Mouse (Mus musculus): ENCODE measurements around the gene Trim38.

Trim38 gene

GRCm38 (mm10) chr13:23746201-23747080 lies 23.3 kb upstream of the Trim38 start, which contains the start of gene Hist1h2bb:
TSS of gene Hist1h2bb (plus strand) at chr13:23746734.
- DNase-seq (ENCODE audit: low spot score): peak; percentile 67

- DNase-seq (ENCODE audit: low spot score): no peak
These were observed 22.4 kb upstream of the Trim38 start for GRCm38 (mm10) chr13:23747081-23747891.

- no peak for DNase-seq (ENCODE audit: low spot score)
These were observed 21.8 kb upstream of the Trim38 start for GRCm38 (mm10) chr13:23747892-23748288.

- no peak for DNase-seq (ENCODE audit: low spot score)
These were observed 20.1 kb upstream of the Trim38 start for GRCm38 (mm10) chr13:23749563-23750121.

GRCm38 (mm10) chr13:23750839-23751477 lies 18.8 kb upstream of the Trim38 start, which contains the start of gene Hist1h2ab:
TSS of gene Hist1h2ab (plus strand) at chr13:23751126.
- peak; percentile 55 for DNase-seq (ENCODE audit: low spot score)

- no peak for DNase-seq (ENCODE audit: low spot score)
These were observed 18.2 kb upstream of the Trim38 start for GRCm38 (mm10) chr13:23751478-23751956.

- peak; percentile 83 for DNase-seq (ENCODE audit: low spot score)
These were observed 17.5 kb upstream of the Trim38 start, which contains the start of gene Hist1h3b for GRCm38 (mm10) chr13:23752067-23752741. TSS of gene Hist1h3b (plus strand) at chr13:23752267.

- DNase-seq (ENCODE audit: low spot score): no peak
These were observed 17.0 kb upstream of the Trim38 start for GRCm38 (mm10) chr13:23752742-23753172.

- DNase-seq (ENCODE audit: low spot score): no peak
These were observed 16.2 kb upstream of the Trim38 start for GRCm38 (mm10) chr13:23753314-23754078.

GRCm38 (mm10) chr13:23755000-23755399 lies 14.7 kb upstream of the Trim38 start:
- DNase-seq (ENCODE audit: low spot score): no peak

- peak; percentile 75 for DNase-seq (ENCODE audit: low spot score)
These were observed 12.9 kb upstream of the Trim38 start, which contains the start of gene Hist1h4b for GRCm38 (mm10) chr13:23756790-23757189. TSS of gene Hist1h4b (plus strand) at chr13:23757013.

GRCm38 (mm10) chr13:23757211-23757773 lies 12.4 kb upstream of the Trim38 start:
- DNase-seq (ENCODE audit: low spot score): no peak

- DNase-seq (ENCODE audit: low spot score): no peak
These were observed 11.8 kb upstream of the Trim38 start for GRCm38 (mm10) chr13:23757921-23758320.

GRCm38 (mm10) chr13:23759251-23759771 lies 10.4 kb upstream of the Trim38 start:
- DNase-seq (ENCODE audit: low spot score): no peak

- no peak for DNase-seq (ENCODE audit: low spot score)
These were observed 9.8 kb upstream of the Trim38 start for GRCm38 (mm10) chr13:23759916-23760239.

- no peak for DNase-seq (ENCODE audit: low spot score)
These were observed 9.3 kb upstream of the Trim38 start for GRCm38 (mm10) chr13:23760240-23760971.

- peak; percentile 98 for DNase-seq (ENCODE audit: low spot score)
These were observed 8.5 kb upstream of the Trim38 start, which contains the start of gene Hist1h4a for GRCm38 (mm10) chr13:23760972-23761864. TSS of gene Hist1h4a (minus strand) at chr13:23761230.

All from ovary, postnatal 36 days (tissue).